Mouse (Mus musculus) ES-Bruce4 (cell line): ENCODE measurements around the gene G6pc. TPM values are rescaled to one million over a fixed set of nuclear protein-coding genes. Genes with fewer than 3 reads are reported as not detected.
"Not testable (repeated sequence)": the region's sequence is repeated elsewhere in the genome, so short reads cannot be mapped to it uniquely, and the experiment has no call there.

Source experiments
- H3K27ac ChIP-seq: 2 replicates; pipeline ENCODE4 v1.5.1; 2012; ENCODE audit warnings: low read length, inconsistent platforms; ENCODE audit not compliant: insufficient read depth
- H3K27me3 ChIP-seq: 2 replicates; pipeline ENCODE4 v1.6.1; 2012; ENCODE audit warnings: mild to moderate bottlenecking, low read length, inconsistent platforms; ENCODE audit not compliant: control insufficient read depth, poor library complexity, insufficient read depth, severe bottlenecking
- H3K36me3 ChIP-seq: 2 replicates; pipeline ENCODE4 v1.6.1; 2012; ENCODE audit warnings: inconsistent platforms, mild to moderate bottlenecking, low read length, moderate library complexity; ENCODE audit not compliant: control insufficient read depth, poor library complexity, insufficient read depth, severe bottlenecking
- H3K4me1 ChIP-seq: one replicate; pipeline ENCODE4 v1.8.1; 2011; ENCODE audit warnings: low read length; ENCODE audit not compliant: control insufficient read depth, insufficient read depth
- H3K4me3 ChIP-seq: 2 replicates; pipeline ENCODE4 v1.5.1; 2011; ENCODE audit warnings: low read depth, mild to moderate bottlenecking, low read length
- H3K9ac ChIP-seq: 2 replicates; pipeline ENCODE4 v1.6.1; 2012; ENCODE audit warnings: low read depth, mild to moderate bottlenecking, inconsistent platforms; ENCODE audit not compliant: poor library complexity, severe bottlenecking
- H3K9me3 ChIP-seq: replicated peaks from 2 replicates; pipeline ENCODE4 v1.6.1; 2012; ENCODE audit warnings: mild to moderate bottlenecking, low read length, inconsistent platforms; ENCODE audit not compliant: control insufficient read depth, poor library complexity, insufficient read depth, severe bottlenecking
- CTCF ChIP-seq: IDR thresholded peaks from one replicate; pipeline ENCODE4 v1.8.1; 2011; ENCODE audit warnings: low read depth, low read length
- EP300 ChIP-seq: IDR thresholded peaks from 2 replicates; pipeline ENCODE4 v1.6.1; 2011; ENCODE audit warnings: low read depth, low read length; ENCODE audit not compliant: insufficient read depth
- POLR2A ChIP-seq: IDR thresholded peaks from one replicate; pipeline ENCODE4 v1.8.1; 2011; ENCODE audit warnings: low read length; ENCODE audit not compliant: insufficient read depth
- polyA plus RNA-seq: library from polyadenylated mRNA; stranded (reverse); fragments of >200 nt; gene quantifications from 2 replicates; pipeline ENCODE4 v1.2.4, GENCODE M21; 2011; ENCODE audit warnings: low read depth; ENCODE audit not compliant: missing spikeins, insufficient read depth, insufficient read length

Gene G6pc
- polyA plus RNA-seq, 1 experiment, result not detected

GRCm38 (mm10) chr11:101328941-101329635, 38.3 kb upstream of the G6pc start:
- H3K9ac ChIP-seq, result no peak overlapping the region
- H3K4me1 ChIP-seq, result peaks cover 6% of the 10 kb centered on the region
- TF ChIP-seq EP300 (no peak), CTCF (no peak), POLR2A (no peak)
- H3K27me3 ChIP-seq, result no peaks in the 10 kb centered on the region
- no peaks in the 10 kb centered on the region for H3K9me3 ChIP-seq
- peaks cover 14% of the 10 kb centered on the region for H3K36me3 ChIP-seq
- no peak overlapping the region for H3K4me3 ChIP-seq
- no peak overlapping the region for H3K27ac ChIP-seq

GRCm38 (mm10) chr11:101330371-101330924, 36.9 kb upstream of the G6pc start, which contains the start of gene Aoc3:
Aoc3 (plus strand) TSS chr11:101330605.
- no peaks in the 10 kb centered on the region for H3K27me3 ChIP-seq
- TF ChIP-seq CTCF (no peak), POLR2A (no peak), EP300 (no peak)
- H3K4me1 ChIP-seq, result peaks cover 6% of the 10 kb centered on the region
- no peak within 1 kb of the TSS for H3K27ac ChIP-seq
- no peak within 1 kb of the TSS for H3K9ac ChIP-seq
- no peaks in the 10 kb centered on the region for H3K9me3 ChIP-seq
- H3K36me3 ChIP-seq, result peaks cover 5% of the 10 kb centered on the region; the same call in 1 of the 2 replicates
- H3K4me3 ChIP-seq, result no peak within 1 kb of the TSS

- H3K27me3 ChIP-seq, H3K9ac ChIP-seq, H3K36me3 ChIP-seq, H3K4me3 ChIP-seq, H3K9me3 ChIP-seq, H3K27ac ChIP-seq, H3K4me1 ChIP-seq: not testable (repeated sequence)
These were observed 36.4 kb upstream of the G6pc start for GRCm38 (mm10) chr11:101330961-101331360.

GRCm38 (mm10) chr11:101332537-101332936, 34.8 kb upstream of the G6pc start:
- no peak overlapping the region for H3K9ac ChIP-seq
- H3K36me3 ChIP-seq, result no peaks in the 10 kb centered on the region
- no peak overlapping the region for H3K4me3 ChIP-seq
- no peaks in the 10 kb centered on the region for H3K9me3 ChIP-seq
- TF ChIP-seq CTCF (no peak), POLR2A (no peak), EP300 (no peak)
- no peaks in the 10 kb centered on the region for H3K27me3 ChIP-seq
- no peak overlapping the region for H3K27ac ChIP-seq
- peaks cover 8% of the 10 kb centered on the region for H3K4me1 ChIP-seq

DNA sequence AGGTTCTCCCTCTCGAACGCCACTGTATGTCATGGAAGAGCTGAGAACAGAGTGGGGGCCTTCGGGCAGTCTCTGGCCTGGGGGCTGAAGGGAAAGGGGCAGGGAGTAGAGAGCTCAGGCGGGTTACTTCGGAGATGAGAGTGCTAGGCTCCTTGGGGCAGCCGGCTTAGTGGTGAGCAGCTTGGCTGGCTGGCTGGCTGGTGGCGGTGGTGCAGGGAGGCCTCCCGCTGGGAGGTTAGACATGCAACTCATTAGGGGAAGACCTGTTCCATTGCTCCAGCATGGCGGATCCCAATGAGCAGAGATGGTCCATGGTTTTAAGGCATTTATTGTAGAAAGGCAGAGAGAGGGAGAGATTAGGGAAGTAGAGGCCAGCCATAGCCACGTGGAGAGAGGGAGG, 33.3 kb upstream of the G6pc start:
- Histone ChIP-seq H3K27me3 (no peaks in the 10 kb centered on the region), H3K4me3 (peak overlapping the region; percentile 11), H3K27ac (no peak overlapping the region), H3K9ac (no peak overlapping the region), H3K36me3 (no peaks in the 10 kb centered on the region), H3K4me1 (peaks cover 6% of the 10 kb centered on the region), H3K9me3 (no peaks in the 10 kb centered on the region)
- TF ChIP-seq POLR2A (no peak), EP300 (no peak), CTCF (no peak)

DNA sequence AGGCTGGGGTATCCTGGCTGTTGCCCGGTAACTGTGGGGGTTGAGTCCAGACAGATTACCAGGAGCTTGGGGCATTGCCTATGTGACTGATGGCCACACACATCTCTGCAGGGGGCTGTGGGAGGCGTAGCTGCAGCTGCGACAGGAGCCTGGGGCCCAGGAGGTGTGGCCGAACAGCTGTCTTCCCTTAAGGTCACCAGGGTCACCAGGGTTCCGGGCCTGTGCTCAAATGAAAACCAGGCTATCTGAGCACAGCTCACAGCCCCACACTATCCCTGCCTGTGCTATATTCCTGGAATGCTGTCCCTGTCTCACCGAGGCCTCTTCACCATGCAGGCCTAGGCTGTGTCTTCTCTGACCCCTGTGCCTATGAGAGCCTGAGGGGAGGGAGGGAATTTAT, 32.8 kb upstream of the G6pc start:
- Histone ChIP-seq H3K9me3 (no peaks in the 10 kb centered on the region), H3K4me1 (peaks cover 6% of the 10 kb centered on the region), H3K4me3 (peak overlapping the region; percentile 11; the same call in 1 of the 2 replicates), H3K36me3 (no peaks in the 10 kb centered on the region), H3K9ac (no peak overlapping the region), H3K27me3 (no peaks in the 10 kb centered on the region), H3K27ac (peak overlapping the region; percentile 57)
- TF ChIP-seq POLR2A (peak; percentile 34), CTCF (no peak), EP300 (peak; percentile 94)
